Mouse (Mus musculus) thymus, postnatal 14 days (tissue): Measurements from ENCODE around the gene Sco1.
"Not testable (repeated sequence)": the region's sequence is repeated elsewhere in the genome, so short reads cannot be mapped to it uniquely, and the experiment has no call there.

ENCODE experiments used
- DNase-seq: peaks from one replicate; pipeline ENCODE4 v3.0.0; 2021

Sco1 gene

GRCm38 (mm10) chr11:67086467-67087164 lies 34.1 kb downstream of the Sco1 start:
- DNase-seq = no peak

DNA sequence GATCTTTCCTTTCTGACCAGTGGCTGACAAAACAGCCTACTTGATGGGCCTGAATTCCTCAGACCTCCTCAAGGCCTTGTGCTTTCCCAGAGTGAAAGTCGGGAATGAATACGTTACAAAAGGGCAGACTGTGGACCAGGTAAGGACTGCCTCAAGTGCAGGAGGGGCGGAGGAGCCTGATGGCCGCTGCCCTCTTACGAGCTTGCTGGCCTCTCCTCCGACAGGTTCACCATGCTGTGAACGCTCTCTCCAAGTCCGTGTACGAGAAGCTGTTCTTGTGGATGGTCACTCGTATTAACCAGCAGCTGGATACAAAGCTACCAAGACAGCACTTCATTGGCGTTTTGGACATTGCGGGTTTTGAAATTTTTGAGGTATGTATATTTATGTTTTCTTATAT lies 34.8 kb downstream of the Sco1 start:
- no peak for DNase-seq

- DNase-seq = not testable (repeated sequence)
Measured at GRCm38 (mm10) chr11:67092354-67092753, 39.9 kb downstream of the Sco1 start.

DNA sequence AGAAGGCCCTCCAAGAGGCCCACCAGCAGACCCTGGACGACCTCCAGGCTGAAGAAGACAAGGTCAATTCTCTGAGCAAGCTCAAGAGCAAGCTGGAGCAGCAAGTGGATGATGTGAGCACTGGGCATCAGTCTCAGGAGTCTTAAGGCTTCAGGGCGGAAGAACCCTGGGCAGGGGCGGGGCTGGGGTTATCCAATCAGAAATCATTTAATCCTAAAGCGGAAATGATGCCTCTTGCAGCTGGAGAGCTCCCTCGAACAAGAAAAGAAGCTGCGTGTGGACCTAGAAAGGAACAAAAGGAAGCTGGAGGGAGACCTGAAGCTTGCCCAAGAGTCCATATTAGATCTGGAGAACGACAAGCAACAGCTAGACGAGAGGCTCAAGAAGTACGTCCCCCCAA lies 40.7 kb downstream of the Sco1 start:
- no peak for DNase-seq

DNA sequence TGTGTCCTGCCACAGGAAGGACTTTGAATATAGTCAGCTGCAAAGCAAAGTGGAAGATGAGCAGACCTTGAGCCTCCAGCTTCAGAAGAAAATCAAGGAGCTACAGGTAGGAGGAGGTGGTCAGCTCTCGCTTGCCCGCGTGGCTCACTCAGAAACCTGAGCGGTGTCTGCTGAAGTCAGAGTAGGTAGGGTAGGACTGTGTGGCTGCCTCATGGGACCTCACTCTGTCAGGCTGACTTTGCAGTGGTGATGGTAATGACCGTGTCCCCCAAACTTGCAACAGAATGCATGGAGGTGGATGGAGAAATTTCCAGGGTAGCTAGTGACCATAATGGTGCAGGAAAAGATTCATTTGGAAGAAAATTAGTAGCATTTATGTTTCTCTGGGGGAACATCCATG lies 41.2 kb downstream of the Sco1 start:
- no peak for DNase-seq

- DNase-seq = no peak
Measured at GRCm38 (mm10) chr11:67094470-67094869, 42.0 kb downstream of the Sco1 start.

GRCm38 (mm10) chr11:67097709-67098108 lies 45.2 kb downstream of the Sco1 start:
- DNase-seq = no peak

GRCm38 (mm10) chr11:67098427-67098826 lies 46.0 kb downstream of the Sco1 start:
- no peak for DNase-seq

DNA sequence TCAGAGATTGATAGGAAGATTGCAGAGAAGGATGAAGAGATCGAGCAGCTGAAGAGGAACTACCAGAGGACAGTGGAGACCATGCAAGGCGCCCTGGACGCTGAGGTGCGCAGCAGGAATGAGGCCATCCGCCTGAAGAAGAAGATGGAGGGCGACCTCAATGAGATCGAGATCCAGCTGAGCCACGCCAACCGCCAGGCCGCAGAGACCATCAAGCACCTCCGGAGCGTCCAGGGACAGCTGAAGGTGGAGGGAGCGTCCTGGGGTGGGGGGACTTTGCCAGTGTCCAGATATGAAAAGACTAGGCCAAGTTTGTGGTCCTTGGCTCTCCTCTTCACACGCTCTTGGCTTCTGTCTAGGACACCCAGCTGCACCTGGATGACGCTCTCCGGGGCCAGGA lies 46.8 kb downstream of the Sco1 start:
- DNase-seq = no peak

GRCm38 (mm10) chr11:67100169-67100568 lies 47.7 kb downstream of the Sco1 start:
- peak; percentile 35 for DNase-seq

DNA sequence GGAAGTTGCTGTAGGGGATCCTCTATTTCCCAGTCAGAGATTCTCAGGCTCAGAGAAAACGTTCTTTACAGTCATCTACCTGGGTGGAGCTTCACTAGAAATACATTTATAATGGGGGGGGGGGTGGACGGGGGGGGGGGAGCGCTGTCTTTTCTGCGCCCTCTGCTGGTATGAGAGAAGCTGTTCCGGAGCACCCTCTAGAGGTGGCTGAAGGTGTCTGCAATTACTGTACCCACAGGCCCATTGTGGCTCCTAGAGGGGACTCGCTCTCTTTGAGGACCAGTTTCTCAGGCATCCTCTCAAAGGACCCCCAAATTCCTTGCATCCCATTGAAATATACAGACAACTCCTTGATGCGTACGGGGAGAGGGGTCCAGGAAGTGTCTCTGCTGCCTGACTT lies 49.2 kb downstream of the Sco1 start:
- DNase-seq = peak; percentile 45

DNA sequence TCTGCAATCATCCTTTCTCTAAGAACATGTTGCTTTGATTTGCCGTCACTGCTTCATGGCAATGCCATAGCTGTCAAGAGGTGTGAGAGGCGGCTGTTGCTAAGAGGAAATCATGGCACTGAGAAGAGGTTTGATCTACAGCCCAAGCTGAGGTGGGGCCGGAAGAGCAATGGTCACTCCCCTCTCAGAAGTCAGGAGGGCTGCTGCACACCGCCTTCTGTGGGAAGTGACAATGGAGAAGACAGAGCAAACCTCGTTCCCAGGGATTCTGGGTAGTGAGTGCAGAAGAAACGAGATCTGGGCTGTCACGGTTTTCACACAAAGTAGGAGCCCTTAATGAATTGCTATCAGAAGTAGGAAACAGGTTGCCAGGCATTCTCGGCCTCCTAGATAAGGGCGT lies 50.8 kb downstream of the Sco1 start:
- no peak for DNase-seq

DNA sequence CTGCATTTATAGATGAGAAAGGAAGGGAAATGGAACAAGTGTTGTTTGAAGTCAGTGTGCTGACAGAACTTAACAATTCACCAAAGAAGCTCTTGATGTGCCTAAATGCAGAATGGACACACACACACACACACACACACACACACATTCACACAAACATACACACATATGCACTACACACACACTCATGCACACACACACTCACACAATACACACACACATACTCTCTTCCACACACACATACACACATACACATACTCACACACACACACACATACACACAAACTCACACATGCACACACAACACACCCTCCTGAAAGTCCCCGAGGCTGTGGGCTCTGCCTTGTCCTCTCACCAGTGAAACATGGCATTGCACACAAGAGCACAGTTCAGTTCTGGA lies 51.8 kb downstream of the Sco1 start:
- no peak for DNase-seq

GRCm38 (mm10) chr11:67104714-67105113 lies 52.2 kb downstream of the Sco1 start:
- no peak for DNase-seq

- no peak for DNase-seq
Measured at GRCm38 (mm10) chr11:67105689-67106088, 53.2 kb downstream of the Sco1 start.

- DNase-seq = no peak
Measured at GRCm38 (mm10) chr11:67106973-67107372, 54.5 kb downstream of the Sco1 start.

DNA sequence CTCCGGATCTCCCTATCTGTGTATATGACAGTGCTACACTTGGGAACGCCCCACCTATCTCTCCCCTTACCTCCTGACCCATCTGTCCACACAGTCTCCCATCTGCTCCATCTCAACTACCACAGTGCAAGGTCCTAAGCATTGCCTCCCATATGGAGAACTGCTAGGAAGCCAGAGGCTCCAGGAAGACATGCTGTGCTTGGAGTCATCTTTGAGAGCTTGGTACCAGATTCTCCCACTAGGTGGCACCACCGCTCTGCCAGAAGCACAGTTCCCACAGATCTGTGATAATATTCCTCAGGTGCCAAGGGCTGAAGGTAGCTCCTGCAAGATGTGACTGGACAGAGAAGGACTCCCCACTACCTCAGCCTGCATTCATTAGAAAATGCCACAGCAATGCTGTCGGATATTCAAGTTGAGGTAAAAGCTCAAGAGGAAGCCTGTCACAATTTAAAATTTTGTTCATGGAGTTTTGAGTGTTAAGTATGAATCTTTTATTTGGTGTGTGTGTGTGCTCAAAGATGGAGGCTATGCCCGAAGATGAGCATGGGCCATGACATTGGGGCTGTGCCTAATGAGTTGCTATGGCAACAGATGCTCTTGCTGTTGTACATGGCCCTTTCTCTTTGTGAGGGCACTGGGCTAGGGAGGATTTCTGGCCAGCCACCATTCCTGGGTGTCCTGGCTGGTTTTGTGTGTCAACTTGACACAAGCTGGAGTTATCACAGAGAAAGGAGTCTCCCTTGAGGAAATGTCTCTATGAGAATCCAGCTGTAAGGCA lies 57.9 kb downstream of the Sco1 start:
- DNase-seq = peak; percentile 44

GRCm38 (mm10) chr11:67112019-67112850 lies 59.8 kb downstream of the Sco1 start:
- DNase-seq = peak; percentile 60

GRCm38 (mm10) chr11:67112851-67113202 lies 60.4 kb downstream of the Sco1 start:
- DNase-seq = peak; percentile 45

DNA sequence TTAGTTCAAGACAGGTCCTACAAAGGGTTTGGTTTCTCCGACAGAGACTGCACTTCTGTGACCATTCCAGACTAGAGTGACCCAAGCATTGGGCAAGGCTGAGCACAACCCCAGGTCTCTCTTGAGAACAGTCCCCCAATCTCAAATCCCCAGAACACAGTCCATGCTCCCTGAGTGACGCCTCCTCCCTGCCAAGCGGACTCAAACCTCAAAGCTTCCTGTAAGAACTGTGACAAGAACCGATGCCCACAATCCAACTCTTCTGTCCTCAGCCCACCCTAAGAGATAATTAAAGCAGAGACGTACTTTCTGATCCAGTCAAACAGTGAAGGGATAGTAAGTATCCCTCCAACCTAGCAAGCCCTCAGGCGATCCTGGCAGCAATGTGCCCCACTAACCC lies 60.9 kb downstream of the Sco1 start:
- DNase-seq = no peak

DNA sequence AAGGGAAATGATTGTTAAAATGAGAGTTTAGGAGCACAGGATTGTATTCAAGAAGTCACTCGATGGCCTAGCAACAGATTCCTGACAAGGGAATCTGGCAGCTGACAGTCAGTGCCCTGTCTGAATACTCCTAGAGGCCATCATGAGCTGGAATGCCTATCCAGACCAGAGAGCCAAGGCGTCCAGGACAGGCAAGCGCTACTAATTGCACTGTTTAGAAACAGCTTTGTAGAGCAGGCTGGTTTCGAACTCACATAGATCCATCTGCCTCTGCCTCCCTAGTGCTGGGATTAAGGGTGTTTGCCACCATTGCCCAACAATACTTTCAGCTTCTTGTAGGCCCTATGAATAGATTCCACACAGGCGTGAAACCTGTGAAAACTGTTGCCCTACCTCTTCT lies 61.8 kb downstream of the Sco1 start:
- DNase-seq = no peak

DNA sequence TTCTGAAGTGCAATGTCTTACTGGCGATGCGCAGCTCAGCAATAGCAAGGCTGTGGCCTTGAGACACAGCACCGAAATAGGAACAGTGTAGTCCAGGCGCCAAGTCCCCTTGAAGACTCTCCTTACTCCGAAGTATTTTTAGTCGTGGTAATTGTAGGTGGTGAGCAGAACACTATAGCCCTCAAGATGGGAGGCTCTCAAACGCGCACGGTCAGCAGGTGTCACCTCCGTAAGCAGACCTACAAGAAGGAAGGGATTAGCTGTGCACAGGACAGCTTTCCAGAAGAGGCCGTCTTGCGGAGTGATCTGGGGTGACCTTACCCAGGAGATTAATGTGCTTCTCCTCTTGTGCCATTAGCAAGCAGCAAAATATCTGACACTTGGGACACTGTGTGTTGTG lies 62.4 kb downstream of the Sco1 start:
- DNase-seq = no peak
